Mouse (Mus musculus): ENCODE data around the gene Gpc5. TPM values are rescaled to one million over a fixed set of nuclear protein-coding genes. Genes with fewer than 3 reads are reported as not detected.

Gene Gpc5
- total and polyA plus RNA-seq, 3 experiments, result 0.14 TPM; not detected in 2

- in situ Hi-C loops (cut with MboI; ENCODE audit: low pct_ligation_motif_present, low pct_unique_long_range_greater_than_20kb, low sequenced_read_pairs), result no loop called here
- Histone ChIP-seq H3K4me3 (replicated peaks in 1 of 3; ENCODE audit: low read depth in 2 of 3, low read length in 2 of 3, poor library complexity in 1 of 3) (no peak overlapping the region), H3K9ac (ENCODE audit: insufficient read depth, low read depth) (no peak overlapping the region), H3K27me3 (replicated peaks) (no peaks in the 10 kb centered on the region), H3K4me1 (ENCODE audit: control insufficient read depth in 1 of 2, insufficient read depth in 2 of 2) (no peaks in the 10 kb centered on the region), H3K27ac (ENCODE audit: insufficient read depth, low read depth) (no peak overlapping the region), H3K36me3 (replicated peaks in 1 of 2; ENCODE audit: control insufficient read depth in 1 of 2, insufficient read depth in 1 of 2, low read length in 1 of 2) (no peaks in the 10 kb centered on the region), H3K4me2 (ENCODE audit: insufficient read depth, low read depth, poor library complexity, severe bottlenecking) (no peak overlapping the region), H3K79me2 (replicated peaks; ENCODE audit: control insufficient read depth, extremely low read depth, insufficient read depth, poor library complexity, severe bottlenecking) (no peaks in the 10 kb centered on the region), H3K9me3 (replicated peaks; ENCODE audit: low read length) (peaks cover 2% of the 10 kb centered on the region)
- DNase-seq (ENCODE audit: extremely low read depth), result no peak
- dilution Hi-C loops (cut with MboI; ENCODE audit: extremely low pct_ligation_motif_present, extremely low pct_unique_long_range_greater_than_20kb, low sequenced_read_pairs), result no loop called here
- TF ChIP-seq ZC3H11A (IDR thresholded peaks at IDR 0.05; ENCODE audit: low read depth, low read length), result no peak
Measured at GRCm38 (mm10) chr14:115546516-115547282, 454.7 kb downstream of the Gpc5 start.

GRCm38 (mm10) chr14:115551996-115552395 is 460.0 kb downstream of the Gpc5 start:
- H3K27me3 ChIP-seq (replicated peaks), result no peaks in the 10 kb centered on the region
- dilution Hi-C loops (cut with MboI; ENCODE audit: extremely low pct_ligation_motif_present, extremely low pct_unique_long_range_greater_than_20kb, low sequenced_read_pairs) (no loop called here), in situ Hi-C loops (cut with MboI; ENCODE audit: low pct_ligation_motif_present, low pct_unique_long_range_greater_than_20kb, low sequenced_read_pairs) (no loop called here)
- H3K9ac ChIP-seq (ENCODE audit: insufficient read depth, low read depth), result no peak overlapping the region
- H3K27ac ChIP-seq (ENCODE audit: insufficient read depth, low read depth), result no peak overlapping the region
- H3K4me1 ChIP-seq (ENCODE audit: control insufficient read depth in 1 of 2, insufficient read depth in 2 of 2), result no peaks in the 10 kb centered on the region
- no peaks in the 10 kb centered on the region for H3K36me3 ChIP-seq (replicated peaks in 1 of 2; ENCODE audit: control insufficient read depth in 1 of 2, insufficient read depth in 1 of 2, low read length in 1 of 2)
- DNase-seq (ENCODE audit: extremely low read depth), result no peak
- peaks cover 7% of the 10 kb centered on the region for H3K9me3 ChIP-seq (replicated peaks; ENCODE audit: low read length)
- no peaks in the 10 kb centered on the region for H3K79me2 ChIP-seq (replicated peaks; ENCODE audit: control insufficient read depth, extremely low read depth, insufficient read depth, poor library complexity, severe bottlenecking)
- no peak overlapping the region for H3K4me2 ChIP-seq (ENCODE audit: insufficient read depth, low read depth, poor library complexity, severe bottlenecking)
- no peak overlapping the region for H3K4me3 ChIP-seq (replicated peaks in 1 of 3; ENCODE audit: low read depth in 2 of 3, low read length in 2 of 3, poor library complexity in 1 of 3)
- TF ChIP-seq JUN (IDR thresholded peaks at IDR 0.05; ENCODE audit: insufficient read depth, low read depth, low read length) (no peak), TCF12 (IDR thresholded peaks at IDR 0.05; ENCODE audit: low read depth, low read length) (no peak), POLR2A (IDR thresholded peaks at IDR 0.05; ENCODE audit: low read depth, low read length) (no peak), E2F4 (IDR thresholded peaks at IDR 0.05; ENCODE audit: insufficient replicate concordance, low read depth, low read length) (no peak), ELF1 (IDR thresholded peaks at IDR 0.05; ENCODE audit: low read depth, low read length) (no peak), IRF4 (IDR thresholded peaks at IDR 0.05; ENCODE audit: low read depth, low read length) (no peak), GABPA (IDR thresholded peaks at IDR 0.05; ENCODE audit: insufficient replicate concordance, low read depth, low read length) (no peak)

GRCm38 (mm10) chr14:115580466-115581255 is 488.6 kb downstream of the Gpc5 start:
- Histone ChIP-seq H3K36me3 (replicated peaks in 1 of 2; ENCODE audit: control insufficient read depth in 1 of 2, insufficient read depth in 1 of 2, low read length in 1 of 2) (no peaks in the 10 kb centered on the region), H3K4me1 (ENCODE audit: control insufficient read depth in 1 of 2, insufficient read depth in 2 of 2) (no peaks in the 10 kb centered on the region), H3K9ac (ENCODE audit: insufficient read depth, low read depth) (no peak overlapping the region), H3K4me3 (replicated peaks in 1 of 3; ENCODE audit: low read depth in 2 of 3, low read length in 2 of 3, poor library complexity in 1 of 3) (no peak overlapping the region), H3K79me2 (replicated peaks; ENCODE audit: control insufficient read depth, extremely low read depth, insufficient read depth, poor library complexity, severe bottlenecking) (no peaks in the 10 kb centered on the region), H3K27ac (ENCODE audit: insufficient read depth, low read depth) (no peak overlapping the region), H3K4me2 (ENCODE audit: insufficient read depth, low read depth, poor library complexity, severe bottlenecking) (no peak overlapping the region), H3K9me3 (replicated peaks; ENCODE audit: low read length) (peaks cover 2% of the 10 kb centered on the region), H3K27me3 (replicated peaks) (no peaks in the 10 kb centered on the region)
- in situ Hi-C loops (cut with MboI; ENCODE audit: low pct_ligation_motif_present, low pct_unique_long_range_greater_than_20kb, low sequenced_read_pairs), result no loop called here
- TF ChIP-seq SIN3A (IDR thresholded peaks at IDR 0.05; ENCODE audit: low read length) (no peak), UBTF (IDR thresholded peaks at IDR 0.05; ENCODE audit: low read depth, low read length) (no peak), CTCF (conservative IDR thresholded peaks at IDR 0.05 in 1 of 2, IDR thresholded peaks at IDR 0.05 in 1 of 2; ENCODE audit: low read depth in 2 of 2, low read length in 2 of 2) (no peak), SMC3 (IDR thresholded peaks at IDR 0.05; ENCODE audit: low read depth, low read length) (no peak)
- DNase-seq (ENCODE audit: extremely low read depth), result no peak
- dilution Hi-C loops (cut with MboI; ENCODE audit: extremely low pct_ligation_motif_present, extremely low pct_unique_long_range_greater_than_20kb, low sequenced_read_pairs), result no loop called here

All from CH12.LX (cell line).